Mouse (Mus musculus) ES-Bruce4 (cell line): ENCODE results near the gene Gal3st4.

Experiments
- CTCF ChIP-seq: IDR thresholded peaks from one replicate; pipeline ENCODE4 v1.8.1; 2011; ENCODE audit warnings: low read depth, low read length
- EP300 ChIP-seq: IDR thresholded peaks from 2 replicates; pipeline ENCODE4 v1.6.1; 2011; ENCODE audit warnings: low read depth, low read length; ENCODE audit not compliant: insufficient read depth
- POLR2A ChIP-seq: IDR thresholded peaks from one replicate; pipeline ENCODE4 v1.8.1; 2011; ENCODE audit warnings: low read length; ENCODE audit not compliant: insufficient read depth

DNA sequence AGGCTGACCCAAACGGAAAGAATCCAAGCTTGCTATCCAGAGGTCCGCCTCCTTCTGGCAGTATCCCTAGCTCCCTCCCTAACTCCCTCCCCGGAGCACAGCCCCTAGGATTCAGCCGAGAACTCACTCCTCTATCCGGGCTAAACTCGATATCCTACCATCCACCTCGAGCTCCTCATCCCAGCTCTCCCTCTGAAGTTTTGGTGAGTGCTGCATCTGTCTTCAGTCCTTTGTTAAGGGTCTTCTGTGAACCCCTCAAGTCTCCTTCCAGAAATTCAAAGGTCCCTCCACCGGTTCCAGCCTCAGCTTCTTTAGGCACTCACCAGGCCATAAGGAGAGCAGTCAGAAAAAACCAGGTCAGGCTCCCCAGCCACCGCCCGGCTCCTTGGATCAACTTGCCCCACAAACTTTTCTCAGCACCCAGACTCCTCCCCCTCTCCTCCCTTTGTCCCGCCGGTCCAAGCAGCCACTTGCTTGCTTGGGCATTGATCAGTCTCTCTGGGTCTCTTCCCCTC lies at the start of gene Gal3st4:
- TF ChIP-seq CTCF (no peak), EP300 (no peak), POLR2A (no peak)
